Mouse (Mus musculus) hindbrain, embryonic 10.5 days (tissue): ENCODE measurements around the gene Cd9. TPM values are rescaled to one million over a fixed set of nuclear protein-coding genes. Genes with fewer than 3 reads are reported as not detected.

ENCODE experiments used
- DNase-seq: peaks from one replicate; pipeline ENCODE4 v3.0.0-alpha.2; 2017; ENCODE audit warnings: low spot score
- H3K27ac ChIP-seq: fragments of 300-500 bp; sonication (generic); 2 replicates; pipeline ENCODE4 v1.5.1; 2016; ENCODE audit warnings: mild to moderate bottlenecking, moderate library complexity
- H3K27me3 ChIP-seq: fragments of 300-500 bp; sonication (generic); 2 replicates; pipeline ENCODE4 v1.6.1; 2016; ENCODE audit warnings: mild to moderate bottlenecking; ENCODE audit not compliant: poor library complexity, insufficient read depth, severe bottlenecking
- H3K36me3 ChIP-seq: fragments of 300-500 bp; sonication (generic); 2 replicates; pipeline ENCODE4 v1.6.1; 2016; ENCODE audit warnings: mild to moderate bottlenecking, moderate library complexity
- H3K4me1 ChIP-seq: fragments of 300-500 bp; sonication (generic); replicated peaks from 2 replicates; pipeline ENCODE4 v1.6.1; 2016; ENCODE audit warnings: mild to moderate bottlenecking
- H3K4me3 ChIP-seq: fragments of 300-500 bp; sonication (generic); 2 replicates; pipeline ENCODE4 v1.5.1; 2016; ENCODE audit warnings: mild to moderate bottlenecking, moderate library complexity
- H3K9me3 ChIP-seq: fragments of 300-500 bp; sonication (generic); 2 replicates; pipeline ENCODE4 v1.6.1; 2016; ENCODE audit warnings: mild to moderate bottlenecking, moderate library complexity
- WGBS: fragments of 180-500 bp; shearing (Covaris S2); methylation state at CpG from one replicate; pipeline ENCODE4 v1.1.7; 2016; 5-methylcytosine and 5-hydroxymethylcytosine counted together
- polyA plus RNA-seq: library from polyadenylated mRNA; unstranded; fragments of >200 nt; fragmentation: Nextera tagmentation; extraction: Ambion mirVana; gene quantifications from 2 replicates; pipeline ENCODE4 v1.2.1, GENCODE M21; 2016

Cd9 gene
- polyA plus RNA-seq, 1 experiment from 2014 or later = 35.9 TPM

GRCm38 (mm10) chr6:125467301-125467715, 27.3 kb downstream of the Cd9 start:
- Histone ChIP-seq H3K27ac (peak overlapping the region; percentile 46; the same call in 1 of the 2 replicates), H3K4me1 (peaks cover 20% of the 10 kb centered on the region), H3K27me3 (no peaks in the 10 kb centered on the region), H3K36me3 (peaks cover 9% of the 10 kb centered on the region; the same call in 1 of the 2 replicates), H3K4me3 (no peak overlapping the region), H3K9me3 (no peaks in the 10 kb centered on the region)
- WGBS = 73% methylated on average over 16 of the region's 16 CpGs
- DNase-seq = peak; percentile 19

GRCm38 (mm10) chr6:125462312-125462711, 32.3 kb downstream of the Cd9 start:
- peaks cover 5% of the 10 kb centered on the region for H3K4me1 ChIP-seq
- H3K36me3 ChIP-seq = peaks cover 23% of the 10 kb centered on the region; the same call in 1 of the 2 replicates
- 93% methylated on average over 7 of the region's 7 CpGs for WGBS
- no peak overlapping the region for H3K27ac ChIP-seq
- DNase-seq = no peak
- no peaks in the 10 kb centered on the region for H3K9me3 ChIP-seq
- H3K4me3 ChIP-seq = no peak overlapping the region
- no peaks in the 10 kb centered on the region for H3K27me3 ChIP-seq

- DNase-seq = no peak
- H3K36me3 ChIP-seq = peaks cover 23% of the 10 kb centered on the region; the same call in 1 of the 2 replicates
- H3K4me1 ChIP-seq = 0 out of 2 replicates have a peak, but pooled peaks cover 2% of the 10 kb centered on the region
- WGBS = 75% methylated on average over 8 of the region's 8 CpGs
- no peak overlapping the region for H3K4me3 ChIP-seq
- H3K27me3 ChIP-seq = no peaks in the 10 kb centered on the region
- H3K9me3 ChIP-seq = no peaks in the 10 kb centered on the region
- no peak overlapping the region for H3K27ac ChIP-seq
These were observed 32.8 kb downstream of the Cd9 start for GRCm38 (mm10) chr6:125461788-125462187.

- Histone ChIP-seq H3K36me3 (peaks cover 23% of the 10 kb centered on the region; the same call in 1 of the 2 replicates), H3K4me1 (peaks cover 3% of the 10 kb centered on the region; the same call in 1 of the 2 replicates), H3K4me3 (no peak overlapping the region), H3K27ac (no peak overlapping the region), H3K9me3 (no peaks in the 10 kb centered on the region), H3K27me3 (no peaks in the 10 kb centered on the region)
- no peak for DNase-seq
- 89% methylated on average over 7 of the region's 7 CpGs for WGBS
These were observed 33.3 kb downstream of the Cd9 start for GRCm38 (mm10) chr6:125461325-125461724.

GRCm38 (mm10) chr6:125460589-125460988, 34.0 kb downstream of the Cd9 start:
- H3K27me3 ChIP-seq = no peaks in the 10 kb centered on the region
- peaks cover 23% of the 10 kb centered on the region; the same call in 1 of the 2 replicates for H3K36me3 ChIP-seq
- DNase-seq = no peak
- no peak overlapping the region for H3K27ac ChIP-seq
- no peak overlapping the region for H3K4me3 ChIP-seq
- H3K9me3 ChIP-seq = no peaks in the 10 kb centered on the region
- 87% methylated on average over 11 of the region's 11 CpGs for WGBS
- peaks cover 10% of the 10 kb centered on the region for H3K4me1 ChIP-seq

GRCm38 (mm10) chr6:125459903-125460302, 34.7 kb downstream of the Cd9 start:
- 88% methylated on average over 5 of the region's 5 CpGs for WGBS
- H3K4me1 ChIP-seq = peaks cover 10% of the 10 kb centered on the region
- no peak for DNase-seq

GRCm38 (mm10) chr6:125455806-125456520, 38.6 kb downstream of the Cd9 start:
- Histone ChIP-seq H3K4me1 (peaks cover 19% of the 10 kb centered on the region), H3K36me3 (peaks cover 3% of the 10 kb centered on the region; the same call in 1 of the 2 replicates), H3K27ac (no peak overlapping the region), H3K27me3 (no peaks in the 10 kb centered on the region), H3K4me3 (no peak overlapping the region), H3K9me3 (no peaks in the 10 kb centered on the region)
- no peak for DNase-seq
- 54% methylated on average over 12 of the region's 12 CpGs for WGBS

More at GRCm38 (mm10) chr6:125459903-125460302, 34.7 kb downstream of the Cd9 start:
- no peaks in the 10 kb centered on the region for H3K9me3 ChIP-seq
- peaks cover 23% of the 10 kb centered on the region; the same call in 1 of the 2 replicates for H3K36me3 ChIP-seq
- no peak overlapping the region for H3K27ac ChIP-seq
- H3K4me3 ChIP-seq = no peak overlapping the region
- H3K27me3 ChIP-seq = no peaks in the 10 kb centered on the region

GRCm38 (mm10) chr6:125454731-125455130, 39.9 kb downstream of the Cd9 start:
- Histone ChIP-seq H3K27me3 (no peaks in the 10 kb centered on the region), H3K27ac (no peak overlapping the region), H3K36me3 (no peaks in the 10 kb centered on the region), H3K4me3 (no peak overlapping the region), H3K9me3 (no peaks in the 10 kb centered on the region), H3K4me1 (peaks cover 18% of the 10 kb centered on the region)
- WGBS = 83% methylated on average over 9 of the region's 9 CpGs
- DNase-seq = no peak

GRCm38 (mm10) chr6:125454299-125454698, 40.3 kb downstream of the Cd9 start:
- Histone ChIP-seq H3K9me3 (no peaks in the 10 kb centered on the region), H3K27me3 (no peaks in the 10 kb centered on the region), H3K4me3 (no peak overlapping the region), H3K36me3 (no peaks in the 10 kb centered on the region), H3K4me1 (peaks cover 18% of the 10 kb centered on the region), H3K27ac (no peak overlapping the region)
- WGBS = 40% methylated on average over 5 of the region's 5 CpGs
- DNase-seq = no peak

GRCm38 (mm10) chr6:125447660-125448059, 46.9 kb downstream of the Cd9 start:
- WGBS = 55% methylated on average over 2 of the region's 2 CpGs
- DNase-seq = no peak
- no peaks in the 10 kb centered on the region for H3K36me3 ChIP-seq
- H3K4me1 ChIP-seq = peaks cover 14% of the 10 kb centered on the region; the same call in 1 of the 2 replicates
- no peaks in the 10 kb centered on the region for H3K27me3 ChIP-seq
- H3K4me3 ChIP-seq = no peak overlapping the region
- H3K9me3 ChIP-seq = no peaks in the 10 kb centered on the region
- no peak overlapping the region for H3K27ac ChIP-seq

- DNase-seq = no peak
- no peaks in the 10 kb centered on the region for H3K27me3 ChIP-seq
- H3K4me3 ChIP-seq = no peak overlapping the region
- peaks cover 14% of the 10 kb centered on the region; the same call in 1 of the 2 replicates for H3K4me1 ChIP-seq
- H3K36me3 ChIP-seq = no peaks in the 10 kb centered on the region
- whole genome bisulfite sequencing = 52% methylated on average over 4 of the region's 4 CpGs
- no peak overlapping the region for H3K27ac ChIP-seq
- no peaks in the 10 kb centered on the region for H3K9me3 ChIP-seq
These were observed 47.4 kb downstream of the Cd9 start for GRCm38 (mm10) chr6:125447205-125447604.

GRCm38 (mm10) chr6:125445381-125445780, 49.2 kb downstream of the Cd9 start:
- no peaks in the 10 kb centered on the region for H3K27me3 ChIP-seq
- DNase-seq = no peak
- H3K36me3 ChIP-seq = no peaks in the 10 kb centered on the region
- peaks cover 14% of the 10 kb centered on the region; the same call in 1 of the 2 replicates for H3K4me1 ChIP-seq
- no peak overlapping the region for H3K27ac ChIP-seq
- H3K4me3 ChIP-seq = no peak overlapping the region
- no peaks in the 10 kb centered on the region for H3K9me3 ChIP-seq
- WGBS = 79% methylated on average over 6 of the region's 6 CpGs

- Histone ChIP-seq H3K27me3 (no peaks in the 10 kb centered on the region), H3K4me3 (no peak overlapping the region), H3K9me3 (no peaks in the 10 kb centered on the region), H3K27ac (no peak overlapping the region), H3K4me1 (peaks cover 9% of the 10 kb centered on the region; the same call in 1 of the 2 replicates), H3K36me3 (no peaks in the 10 kb centered on the region)
- no peak for DNase-seq
- 69% methylated on average over 10 of the region's 10 CpGs for WGBS
These were observed 52.0 kb downstream of the Cd9 start for GRCm38 (mm10) chr6:125442591-125442990.
